Mouse (Mus musculus): ENCODE results near the gene Arl3.

Arl3 gene

DNA sequence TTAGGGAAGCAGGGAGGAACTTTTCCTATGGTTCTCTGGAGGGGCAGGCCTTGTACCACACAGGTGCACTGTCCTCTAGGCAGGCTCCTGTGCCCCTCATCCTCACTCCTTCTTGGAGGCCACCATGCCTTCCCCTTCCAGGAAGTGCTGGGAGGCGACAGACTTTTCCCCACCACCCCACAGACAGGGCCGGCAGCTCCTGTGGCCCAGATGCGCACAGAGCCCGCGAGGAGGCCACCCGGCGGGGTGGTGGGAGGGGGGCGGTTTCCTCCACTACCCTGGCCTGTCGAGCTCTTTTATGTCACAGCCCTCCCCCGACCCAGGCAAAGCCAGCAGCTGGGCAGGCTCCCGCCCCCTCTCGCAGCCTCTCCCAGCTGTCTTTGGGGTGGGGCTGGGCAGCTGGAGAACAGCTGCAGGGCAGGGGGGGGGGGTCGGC lies 54.6 kb downstream of the Arl3 start:
- DNase-seq (ENCODE audit: extremely low spot score, low spot score): peak; percentile 75

GRCm38 (mm10) chr19:46517529-46518351 lies 55.3 kb downstream of the Arl3 start:
- no peak for DNase-seq (ENCODE audit: extremely low spot score, low spot score)

- no peak for DNase-seq (ENCODE audit: extremely low spot score, low spot score)
Observed at GRCm38 (mm10) chr19:46516667-46517528, 56.1 kb downstream of the Arl3 start.

- DNase-seq (ENCODE audit: extremely low spot score, low spot score): no peak
Observed at GRCm38 (mm10) chr19:46515287-46515821, 57.6 kb downstream of the Arl3 start.

DNA sequence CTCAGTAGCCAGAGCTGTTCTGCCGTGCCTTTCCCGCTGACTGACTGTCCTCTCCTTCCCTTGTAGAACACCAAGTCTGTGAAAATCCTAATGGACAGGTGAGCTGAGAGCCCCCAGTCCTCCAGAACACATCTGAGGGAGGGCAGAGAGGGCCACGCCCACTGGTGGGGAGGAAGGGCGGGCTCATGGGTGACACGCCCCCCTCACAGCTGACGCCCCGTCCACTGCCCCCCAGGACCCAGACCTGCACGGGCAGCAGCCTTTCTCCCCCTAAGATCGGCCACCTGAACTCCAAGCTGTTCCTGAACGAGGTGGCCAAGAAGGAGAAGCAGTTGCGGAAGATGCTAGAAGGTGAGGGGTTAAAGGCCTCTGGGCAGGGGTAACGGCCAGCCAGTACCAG lies 58.6 kb downstream of the Arl3 start:
- DNase-seq (ENCODE audit: extremely low spot score, low spot score): no peak

GRCm38 (mm10) chr19:46511263-46511662 lies 61.7 kb downstream of the Arl3 start:
- no peak for DNase-seq (ENCODE audit: extremely low spot score, low spot score)

- DNase-seq (ENCODE audit: extremely low spot score, low spot score): no peak
Observed at GRCm38 (mm10) chr19:46510824-46511223, 62.2 kb downstream of the Arl3 start.

DNA sequence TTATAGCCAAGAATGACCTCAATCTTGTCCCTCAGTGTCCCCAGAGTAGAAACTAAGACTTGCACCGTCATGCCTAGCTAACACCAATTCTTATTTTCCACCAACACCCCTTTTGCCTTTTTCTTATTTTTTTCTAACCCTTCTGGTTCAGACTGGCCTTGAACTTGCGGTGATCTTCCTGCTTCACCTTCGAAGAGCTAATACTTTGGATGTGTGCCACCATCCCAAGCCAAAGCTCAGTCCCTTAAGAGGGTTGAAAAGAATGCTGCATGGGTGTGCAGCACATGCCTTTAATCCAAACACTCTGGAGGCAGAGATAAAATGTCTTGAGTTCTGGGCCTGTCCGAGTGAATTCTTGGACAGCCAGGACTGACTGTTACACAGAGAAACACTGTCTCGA lies 62.6 kb downstream of the Arl3 start:
- DNase-seq (ENCODE audit: extremely low spot score, low spot score): no peak

DNA sequence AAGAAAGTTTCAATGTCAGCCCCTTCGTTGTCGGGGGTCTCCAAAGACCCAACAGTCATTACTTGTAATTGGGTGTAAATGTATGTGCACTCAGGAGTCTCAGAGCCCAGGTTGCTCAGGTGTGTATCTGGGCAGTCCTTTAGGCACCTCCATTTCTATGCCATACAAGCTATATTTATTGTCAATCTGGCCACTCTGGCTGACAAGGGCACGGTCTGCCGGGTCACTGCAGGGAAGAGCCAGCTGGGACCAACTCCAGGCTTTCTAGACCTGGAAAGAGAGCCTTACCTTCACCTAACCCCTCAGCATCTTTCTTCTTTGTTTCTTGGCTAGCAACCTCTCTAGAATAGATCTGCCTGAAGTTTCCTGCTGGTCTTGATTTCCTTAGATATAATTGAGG lies 63.3 kb downstream of the Arl3 start:
- no peak for DNase-seq (ENCODE audit: extremely low spot score, low spot score)

DNA sequence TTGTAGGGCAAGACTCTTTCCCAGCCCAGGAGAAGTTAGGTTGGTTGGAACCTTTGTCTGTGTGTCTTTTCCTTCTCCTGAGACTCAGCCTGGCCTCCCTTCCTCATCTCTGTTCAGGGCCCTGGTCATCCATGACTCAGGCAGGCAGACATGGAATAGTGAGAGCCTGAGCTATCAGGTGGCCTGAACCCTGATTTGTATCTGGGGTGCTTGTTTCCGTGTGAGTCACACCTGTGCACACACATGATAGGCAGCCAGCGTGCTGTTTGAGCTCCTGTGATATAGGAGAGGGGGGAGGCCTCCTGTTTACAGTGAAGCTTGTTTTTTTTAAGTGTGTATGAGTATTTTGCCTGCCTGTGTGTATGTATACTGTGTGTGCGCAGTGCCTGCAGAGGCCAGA lies 63.8 kb downstream of the Arl3 start:
- DNase-seq (ENCODE audit: extremely low spot score, low spot score): no peak

- DNase-seq (ENCODE audit: extremely low spot score, low spot score): no peak
Observed at GRCm38 (mm10) chr19:46508738-46509137, 64.3 kb downstream of the Arl3 start.

DNA sequence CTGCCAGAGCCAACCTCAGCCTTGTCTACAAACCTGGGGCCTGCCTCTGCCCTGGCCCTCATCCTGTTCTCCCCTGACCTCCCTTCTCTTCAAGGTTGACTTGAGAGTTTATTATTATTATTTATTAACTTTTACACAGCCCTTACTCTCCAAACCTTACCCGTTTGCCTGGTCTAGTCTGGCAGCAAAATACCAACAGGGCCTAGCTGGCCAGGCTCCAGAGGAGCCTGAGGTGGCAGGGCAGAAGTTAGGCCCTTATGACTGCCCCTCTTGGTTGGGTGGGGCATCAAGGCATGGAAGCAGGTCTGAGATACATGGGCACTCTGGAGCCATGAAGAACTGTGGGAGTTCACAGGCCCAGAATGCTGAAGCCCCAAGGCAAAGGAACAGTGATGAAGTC lies 65.2 kb downstream of the Arl3 start:
- no peak for DNase-seq (ENCODE audit: extremely low spot score, low spot score)

DNA sequence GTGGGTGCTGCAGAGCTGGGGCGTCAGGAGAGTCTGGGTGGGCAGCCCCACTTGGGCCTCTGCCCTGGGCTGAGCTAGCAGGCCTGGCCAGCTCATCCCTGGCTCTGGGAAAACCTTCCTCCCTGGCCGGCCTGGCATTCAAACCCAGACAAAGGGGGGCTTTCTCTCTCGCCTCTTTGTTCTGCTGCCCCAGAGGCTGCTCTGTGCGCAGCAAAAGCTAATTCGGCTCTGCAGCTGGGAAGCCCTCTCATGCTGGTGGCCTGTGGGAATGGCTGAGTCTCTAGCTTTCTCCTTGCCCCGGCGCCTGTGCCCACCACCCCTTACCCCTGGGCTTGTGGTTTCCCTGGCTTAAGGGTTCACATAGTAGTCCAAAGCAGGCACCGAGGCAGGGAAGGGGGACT lies 65.8 kb downstream of the Arl3 start:
- peak; percentile 44 for DNase-seq (ENCODE audit: extremely low spot score, low spot score)

DNA sequence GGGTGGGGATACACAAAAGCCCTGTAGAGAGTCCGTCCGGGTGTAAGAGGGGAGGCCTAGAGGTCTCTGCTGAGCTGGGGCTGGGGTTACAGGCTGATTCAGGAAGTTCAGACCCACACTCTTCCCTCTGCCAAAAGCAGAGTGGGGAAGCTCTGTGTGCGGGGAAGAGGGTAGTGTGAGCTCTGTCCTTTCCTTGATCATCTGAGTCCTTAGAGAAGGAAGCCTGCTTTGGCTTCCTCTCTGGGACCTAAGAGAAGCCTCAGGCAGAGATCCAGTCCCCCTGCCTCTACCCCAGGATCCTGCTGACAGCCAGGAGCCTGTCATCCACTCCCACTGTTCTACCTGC lies 66.7 kb downstream of the Arl3 start:
- no peak for DNase-seq (ENCODE audit: extremely low spot score, low spot score)

GRCm38 (mm10) chr19:46505646-46506371 lies 67.2 kb downstream of the Arl3 start:
- DNase-seq (ENCODE audit: extremely low spot score, low spot score): no peak

GRCm38 (mm10) chr19:46504822-46505417 lies 68.1 kb downstream of the Arl3 start:
- no peak for DNase-seq (ENCODE audit: extremely low spot score, low spot score)

GRCm38 (mm10) chr19:46504085-46504552 lies 68.9 kb downstream of the Arl3 start:
- no peak for DNase-seq (ENCODE audit: extremely low spot score, low spot score)

DNA sequence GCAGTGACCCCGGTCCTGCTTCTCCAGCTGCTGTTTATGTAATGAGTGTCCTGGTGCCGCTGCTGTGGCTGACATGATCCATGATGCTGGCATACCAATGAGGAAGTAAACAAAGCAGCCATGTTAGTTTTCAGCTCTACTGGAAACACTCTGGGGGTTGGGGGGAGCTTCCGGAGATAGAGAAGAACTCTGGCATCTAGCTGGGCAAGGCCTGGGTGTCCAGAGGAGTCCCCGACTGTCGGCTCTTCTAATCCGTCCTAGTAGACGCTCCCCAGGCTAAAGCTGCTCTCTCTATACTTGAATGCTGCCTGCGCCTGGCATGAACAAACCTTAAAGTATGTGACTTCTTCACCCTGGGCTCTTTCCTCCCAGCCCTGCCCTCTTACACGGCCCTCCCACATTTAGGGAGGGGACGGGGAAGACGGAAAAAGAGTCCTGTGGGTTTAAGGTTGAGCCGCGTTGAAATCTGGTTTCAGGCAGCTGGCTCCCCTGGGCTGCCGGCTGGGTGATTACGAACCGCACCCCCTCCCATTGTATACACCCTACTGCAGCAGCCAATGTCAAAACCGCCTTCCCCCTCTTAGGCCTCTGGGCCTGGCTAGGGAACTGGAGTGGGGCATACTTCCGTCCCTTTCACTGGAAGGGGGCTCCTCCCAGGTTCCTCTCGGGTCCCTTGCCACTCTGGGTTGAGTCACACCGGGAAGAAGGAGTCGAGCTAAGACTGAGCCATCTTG lies 69.5 kb downstream of the Arl3 start:
- peak; percentile 64 for DNase-seq (ENCODE audit: extremely low spot score, low spot score)

- peak; percentile 65 for DNase-seq (ENCODE audit: extremely low spot score, low spot score)
Observed at GRCm38 (mm10) chr19:46502471-46503166, 70.4 kb downstream of the Arl3 start.

DNA sequence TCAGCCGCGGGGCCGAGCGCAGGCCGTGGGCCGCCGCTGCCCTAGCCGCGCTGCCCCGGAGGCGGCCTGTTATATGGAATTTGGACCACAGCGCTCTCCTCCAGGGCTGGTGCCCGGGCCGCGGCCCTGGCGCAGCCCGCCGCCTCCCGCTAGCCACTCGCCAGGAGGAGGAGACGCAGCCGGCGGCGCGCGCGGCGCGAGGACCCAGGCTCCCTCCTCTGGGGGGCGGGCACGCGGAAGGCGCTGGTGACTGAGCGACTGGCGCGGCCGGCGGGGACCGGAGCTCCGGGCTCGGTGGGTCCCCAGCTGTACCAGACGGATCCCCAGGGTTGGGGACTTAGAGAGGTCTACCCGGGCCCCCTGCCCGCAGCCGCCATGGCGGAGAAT lies 70.9 kb downstream of the Arl3 start:
- DNase-seq (ENCODE audit: extremely low spot score, low spot score): no peak

Data from neural tube, embryonic 10.5 days (tissue).